Mouse (Mus musculus) limb, embryonic 15.5 days (tissue): ENCODE data around the gene Baz1b. TPM values are rescaled to one million over a fixed set of nuclear protein-coding genes. Genes with fewer than 3 reads are reported as not detected.
"Not testable (repeated sequence)": the region's sequence is repeated elsewhere in the genome, so short reads cannot be mapped to it uniquely, and the experiment has no call there.

ENCODE experiments used
- ATAC-seq: fragments of 200-750 bp; cut with Nextera tagmentation; 2 replicates; pipeline ENCODE4 v1.8.0; 2017; ENCODE audit warnings: low read depth, moderate TSS enrichment; ENCODE audit not compliant: insufficient number of reproducible peaks, low FRiP score, low TSS enrichment
- H3K27ac ChIP-seq: fragments of 300-500 bp; sonication (generic); 2 replicates; pipeline ENCODE4 v1.5.1; 2015; ENCODE audit warnings: moderate library complexity, mild to moderate bottlenecking, inconsistent platforms
- H3K27me3 ChIP-seq: fragments of 300-500 bp; sonication (generic); 2 replicates; pipeline ENCODE4 v1.6.1; 2015; ENCODE audit warnings: inconsistent platforms
- H3K36me3 ChIP-seq: fragments of 300-500 bp; sonication (generic); 2 replicates; pipeline ENCODE4 v1.6.1; 2015; ENCODE audit warnings: inconsistent platforms
- H3K4me1 ChIP-seq: fragments of 300-500 bp; sonication (generic); 2 replicates; pipeline ENCODE4 v1.6.1; 2015; ENCODE audit warnings: inconsistent platforms
- H3K4me2 ChIP-seq: fragments of 300-500 bp; sonication (generic); 2 replicates; pipeline ENCODE4 v1.6.1; 2015; ENCODE audit warnings: mild to moderate bottlenecking, inconsistent platforms
- H3K4me3 ChIP-seq: fragments of 300-500 bp; sonication (generic); 2 replicates; pipeline ENCODE4 v1.5.1; 2015; ENCODE audit warnings: mild to moderate bottlenecking, inconsistent platforms
- H3K9ac ChIP-seq: fragments of 300-500 bp; sonication (generic); 2 replicates; pipeline ENCODE4 v1.6.1; 2015; ENCODE audit warnings: inconsistent platforms
- H3K9me3 ChIP-seq: fragments of 300-500 bp; sonication (generic); 2 replicates; pipeline ENCODE4 v1.6.1; 2016; ENCODE audit warnings: inconsistent platforms
- whole genome bisulfite sequencing: fragments of 180-500 bp; shearing (Covaris S2); methylation state at CpG from one replicate; pipeline ENCODE4 v1.1.7; 2015; 5-methylcytosine and 5-hydroxymethylcytosine counted together
- polyA plus RNA-seq: library from polyadenylated mRNA; unstranded; fragments of >200 nt; fragmentation: Nextera tagmentation; extraction: Ambion mirVana; gene quantifications from 2 replicates; pipeline ENCODE4 v1.2.1, GENCODE M21; 2015

The Baz1b gene
- polyA plus RNA-seq, 1 experiment from 2014 or later, result 38.4 TPM

DNA sequence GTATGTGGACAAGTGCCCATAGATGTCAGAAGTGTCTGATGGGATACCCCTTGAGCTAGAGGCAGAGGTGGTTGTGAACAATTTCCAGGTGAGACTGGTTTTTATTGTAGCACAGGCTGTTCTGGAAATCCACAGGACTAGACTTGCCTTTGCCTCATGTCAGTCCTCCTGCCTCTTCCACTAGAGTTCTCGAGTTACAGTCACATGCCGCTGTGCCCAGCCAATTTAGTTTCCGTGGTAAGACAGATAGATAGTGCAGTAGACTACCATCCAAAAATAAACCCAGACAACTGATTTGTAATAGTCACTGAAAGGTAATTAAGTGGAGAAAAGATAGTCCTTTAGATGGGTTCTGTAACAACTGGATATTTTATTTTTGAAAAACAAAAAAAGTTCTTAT, 15.7 kb downstream of the Baz1b start:
- Histone ChIP-seq H3K4me2 (no peak overlapping the region), H3K27ac (no peak overlapping the region), H3K9ac (no peak overlapping the region), H3K4me1 (no peaks in the 10 kb centered on the region), H3K36me3 (peaks cover 65% of the 10 kb centered on the region), H3K4me3 (no peak overlapping the region), H3K9me3 (no peaks in the 10 kb centered on the region), H3K27me3 (no peaks in the 10 kb centered on the region)
- no peak for ATAC-seq
- 53% methylated on average over 3 of the region's 3 CpGs for WGBS

DNA sequence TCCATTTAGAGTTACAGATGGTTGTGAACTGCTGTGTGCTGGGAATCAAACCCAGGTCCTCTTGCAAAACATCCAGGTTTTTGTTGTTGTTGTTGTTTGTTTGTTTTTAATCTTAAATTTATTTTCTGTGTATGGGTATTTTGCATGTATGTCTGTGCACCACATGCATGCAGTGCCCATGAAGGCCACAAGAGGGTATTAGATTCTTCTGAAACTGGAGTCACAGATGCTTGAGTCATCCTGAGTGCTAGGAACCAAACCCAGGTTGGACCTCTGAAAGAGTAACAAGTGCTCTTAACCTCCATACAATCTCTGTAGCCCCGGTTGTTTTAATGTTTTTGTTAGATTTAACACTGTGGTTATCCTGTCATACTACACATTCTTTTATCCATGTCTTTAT, 21.1 kb downstream of the Baz1b start:
- H3K9me3 ChIP-seq, result no peaks in the 10 kb centered on the region
- ATAC-seq, result no peak
- WGBS, result 84% methylated on average over 1 of the region's 1 CpGs

DNA sequence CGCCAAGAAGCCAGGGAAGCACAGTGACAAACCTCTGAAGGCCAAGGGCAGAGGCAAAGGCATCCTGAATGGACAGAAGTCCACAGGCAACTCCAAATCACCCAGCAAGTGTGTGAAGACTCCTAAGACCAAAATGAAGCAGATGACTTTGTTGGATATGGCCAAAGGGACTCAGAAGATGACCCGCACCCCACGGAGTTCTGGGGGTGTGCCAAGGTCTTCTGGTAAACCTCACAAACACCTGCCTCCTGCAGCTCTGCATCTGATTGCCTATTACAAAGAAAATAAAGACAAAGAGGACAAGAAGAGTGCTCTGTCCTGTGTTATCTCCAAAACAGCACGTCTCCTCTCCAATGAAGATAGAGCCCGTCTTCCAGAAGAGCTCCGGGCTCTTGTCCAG, 29.8 kb downstream of the Baz1b start:
- H3K9me3 ChIP-seq, result no peaks in the 10 kb centered on the region
- ATAC-seq, result no peak
- H3K27me3 ChIP-seq, result no peaks in the 10 kb centered on the region
- peaks cover 91% of the 10 kb centered on the region for H3K36me3 ChIP-seq
- no peaks in the 10 kb centered on the region for H3K4me1 ChIP-seq
- WGBS, result 87% methylated on average over 6 of the region's 6 CpGs
- no peak overlapping the region for H3K27ac ChIP-seq
- no peak overlapping the region for H3K9ac ChIP-seq
- H3K4me3 ChIP-seq, result no peak overlapping the region
- no peak overlapping the region for H3K4me2 ChIP-seq

More for the DNA sequence above, 21.1 kb downstream of the Baz1b start:
- no peaks in the 10 kb centered on the region for H3K4me1 ChIP-seq
- H3K27ac ChIP-seq, result no peak overlapping the region
- peaks cover 76% of the 10 kb centered on the region for H3K36me3 ChIP-seq
- no peak overlapping the region for H3K4me3 ChIP-seq
- no peaks in the 10 kb centered on the region for H3K27me3 ChIP-seq
- no peak overlapping the region for H3K9ac ChIP-seq
- H3K4me2 ChIP-seq, result no peak overlapping the region

DNA sequence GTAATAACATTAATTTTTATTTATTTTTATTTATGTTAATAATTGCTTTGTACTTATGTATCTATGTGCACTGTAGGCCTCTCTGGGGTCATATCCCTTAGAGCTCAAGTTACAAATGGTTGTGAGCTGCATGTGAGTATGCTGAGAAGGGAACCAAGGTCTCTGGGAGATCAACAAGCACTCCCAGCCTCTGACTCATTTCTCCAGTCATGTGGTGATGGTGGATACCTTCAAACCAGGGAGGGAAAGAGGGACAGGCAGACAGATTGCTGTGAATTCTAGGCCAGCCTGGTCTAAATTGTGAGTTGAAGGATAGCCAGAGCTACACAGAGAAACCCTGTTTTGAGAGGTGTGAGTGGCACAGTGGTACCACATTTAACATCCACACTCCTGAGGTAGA, 33.9 kb downstream of the Baz1b start:
- no peaks in the 10 kb centered on the region for H3K27me3 ChIP-seq
- no peak overlapping the region for H3K4me2 ChIP-seq
- H3K4me1 ChIP-seq, result no peaks in the 10 kb centered on the region
- H3K27ac ChIP-seq, result no peak overlapping the region
- no peaks in the 10 kb centered on the region for H3K9me3 ChIP-seq
- no peak overlapping the region for H3K4me3 ChIP-seq
- ATAC-seq, result no peak
- H3K36me3 ChIP-seq, result peaks cover 87% of the 10 kb centered on the region
- H3K9ac ChIP-seq, result no peak overlapping the region

DNA sequence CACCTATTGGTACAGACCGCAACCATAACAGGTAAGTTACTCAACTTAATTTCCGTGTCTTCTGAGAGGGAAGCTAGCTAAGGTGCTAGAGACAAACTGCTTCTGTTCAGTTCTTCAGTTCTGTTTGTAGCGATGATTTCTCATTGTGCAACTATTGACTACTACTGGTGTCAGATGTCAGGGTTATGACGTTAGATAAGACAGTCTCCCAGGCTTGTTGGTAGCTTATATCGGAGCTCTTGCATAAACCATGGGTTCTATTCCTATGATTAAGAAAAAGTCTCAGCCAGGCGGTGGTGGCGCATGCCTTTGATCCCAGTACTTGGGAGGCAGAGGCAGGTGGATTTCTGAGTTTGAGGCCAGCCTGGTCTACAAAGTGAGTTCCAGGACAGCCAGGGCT, 35.0 kb downstream of the Baz1b start:
- no peaks in the 10 kb centered on the region for H3K27me3 ChIP-seq
- no peak overlapping the region for H3K9ac ChIP-seq
- H3K4me3 ChIP-seq, result no peak overlapping the region
- H3K36me3 ChIP-seq, result peaks cover 84% of the 10 kb centered on the region
- ATAC-seq, result no peak
- H3K9me3 ChIP-seq, result no peaks in the 10 kb centered on the region
- WGBS, result 92% methylated on average over 7 of the region's 7 CpGs
- H3K4me1 ChIP-seq, result no peaks in the 10 kb centered on the region
- no peak overlapping the region for H3K4me2 ChIP-seq
- H3K27ac ChIP-seq, result no peak overlapping the region

DNA sequence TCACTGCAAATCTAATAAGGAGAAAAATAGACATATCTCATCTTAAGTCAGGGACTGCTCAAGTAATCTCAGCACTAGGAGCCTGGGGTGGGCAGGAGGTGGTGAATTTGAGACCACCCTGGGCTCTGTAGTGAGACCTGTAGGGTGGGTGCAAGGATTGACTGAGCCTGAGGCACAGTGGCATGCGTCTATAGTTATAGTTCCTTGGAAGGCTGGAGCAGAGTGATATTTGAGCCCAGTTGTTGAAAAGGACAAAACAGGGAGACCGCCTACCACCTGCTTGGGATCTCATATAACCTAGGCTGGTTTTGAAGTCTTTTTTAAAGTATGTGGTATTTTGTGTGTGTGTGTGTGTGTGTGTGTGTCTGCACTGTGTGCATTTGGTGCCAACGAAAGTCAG, 37.1 kb downstream of the Baz1b start:
- no peak overlapping the region for H3K27ac ChIP-seq
- H3K4me2 ChIP-seq, result no peak overlapping the region
- no peak overlapping the region for H3K9ac ChIP-seq
- WGBS, result 82% methylated on average over 3 of the region's 3 CpGs
- no peak overlapping the region for H3K4me3 ChIP-seq
- no peaks in the 10 kb centered on the region for H3K27me3 ChIP-seq
- H3K4me1 ChIP-seq, result no peaks in the 10 kb centered on the region
- no peaks in the 10 kb centered on the region for H3K9me3 ChIP-seq
- H3K36me3 ChIP-seq, result peaks cover 82% of the 10 kb centered on the region
- ATAC-seq, result no peak

DNA sequence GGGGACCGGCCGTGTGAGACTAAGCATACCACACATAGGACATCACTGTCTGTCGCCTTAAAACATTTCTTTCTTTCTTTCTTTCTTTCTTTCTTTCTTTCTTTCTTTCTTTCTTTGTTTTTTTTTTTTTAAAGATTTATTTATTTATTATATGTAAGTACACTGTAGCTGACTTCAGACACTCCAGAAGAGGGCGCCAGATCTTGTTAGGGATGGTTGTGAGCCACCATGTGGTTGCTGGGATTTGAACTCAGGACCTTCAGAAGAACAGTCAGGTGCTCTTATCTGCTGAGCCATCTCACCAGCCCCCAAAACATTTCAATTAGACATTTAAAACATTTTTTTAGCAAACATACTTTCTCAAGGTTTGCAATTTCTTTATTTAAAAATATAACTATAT, 38.8 kb downstream of the Baz1b start:
- H3K9me3 ChIP-seq, H3K27ac ChIP-seq, H3K9ac ChIP-seq, H3K4me1 ChIP-seq, H3K4me2 ChIP-seq, H3K4me3 ChIP-seq, ATAC-seq, H3K27me3 ChIP-seq: not testable (repeated sequence)
- 89% methylated on average over 4 of the region's 4 CpGs for WGBS
- peaks cover 83% of the 10 kb centered on the region for H3K36me3 ChIP-seq

DNA sequence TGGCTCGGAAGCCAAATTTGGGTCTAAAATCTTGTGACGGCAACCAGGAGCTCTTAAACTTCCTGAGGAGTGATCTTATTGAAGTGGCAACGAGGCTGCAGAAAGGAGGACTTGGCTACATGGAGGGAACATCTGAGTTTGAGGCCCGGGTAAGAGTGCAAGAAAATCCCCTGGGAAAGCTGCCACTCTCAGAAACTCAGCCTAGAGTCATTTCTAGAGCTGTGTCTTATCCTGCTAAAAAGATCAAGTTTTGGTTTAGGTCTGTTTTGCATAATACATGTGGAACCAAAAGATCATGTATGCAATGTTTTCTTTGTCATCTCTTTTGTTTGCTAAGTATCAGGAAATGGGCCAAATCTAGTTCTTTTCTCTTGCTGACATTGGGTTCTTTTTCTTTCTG, 43.1 kb downstream of the Baz1b start:
- Histone ChIP-seq H3K4me1 (no peaks in the 10 kb centered on the region), H3K4me3 (no peak overlapping the region), H3K4me2 (no peak overlapping the region), H3K27ac (no peak overlapping the region), H3K27me3 (no peaks in the 10 kb centered on the region), H3K9me3 (no peaks in the 10 kb centered on the region), H3K36me3 (peaks cover 88% of the 10 kb centered on the region), H3K9ac (no peak overlapping the region)
- ATAC-seq, result no peak
- 85% methylated on average over 4 of the region's 4 CpGs for WGBS

DNA sequence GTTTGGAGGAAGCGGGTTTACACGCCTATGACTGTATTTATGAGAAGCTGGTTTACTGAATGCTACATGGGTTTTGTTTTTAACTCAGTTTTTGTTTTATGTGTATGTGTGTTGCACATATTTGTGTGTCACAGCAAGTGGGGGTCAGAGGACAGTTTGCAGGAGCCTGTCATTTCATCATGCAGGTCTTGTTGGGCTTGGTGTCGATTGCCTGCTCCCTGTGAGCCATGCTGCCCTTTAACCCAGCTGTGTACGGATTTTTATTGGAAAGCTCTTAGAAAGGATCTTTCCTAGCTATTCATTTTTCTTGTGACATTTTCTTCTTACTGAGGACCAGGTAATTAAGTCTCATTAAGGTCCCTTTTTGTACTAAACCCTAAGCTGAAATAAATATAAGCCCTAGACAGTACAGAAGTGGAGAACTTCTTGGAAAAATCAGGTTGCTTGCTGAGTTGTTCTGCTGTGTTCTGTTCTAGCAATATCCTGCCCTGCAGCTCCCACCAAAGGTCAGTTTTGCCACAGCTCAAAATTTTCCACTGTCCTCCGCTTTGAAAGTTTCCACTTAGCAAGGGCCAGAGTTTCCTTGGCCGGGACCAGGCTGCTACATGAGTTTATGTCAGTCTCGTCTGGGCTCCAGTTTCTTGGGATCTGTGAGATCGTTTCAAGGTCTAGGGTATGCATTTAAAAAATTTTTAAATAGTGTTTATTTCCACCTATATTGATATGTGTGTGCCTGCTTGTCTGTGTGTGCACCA, 46.3 kb downstream of the Baz1b start:
- WGBS, result 75% methylated on average over 8 of the region's 8 CpGs
- Histone ChIP-seq H3K4me2 (no peak overlapping the region), H3K4me1 (no peaks in the 10 kb centered on the region), H3K9me3 (no peaks in the 10 kb centered on the region), H3K9ac (no peak overlapping the region), H3K4me3 (no peak overlapping the region), H3K27me3 (no peaks in the 10 kb centered on the region), H3K36me3 (peaks cover 91% of the 10 kb centered on the region), H3K27ac (no peak overlapping the region)
- no peak for ATAC-seq

DNA sequence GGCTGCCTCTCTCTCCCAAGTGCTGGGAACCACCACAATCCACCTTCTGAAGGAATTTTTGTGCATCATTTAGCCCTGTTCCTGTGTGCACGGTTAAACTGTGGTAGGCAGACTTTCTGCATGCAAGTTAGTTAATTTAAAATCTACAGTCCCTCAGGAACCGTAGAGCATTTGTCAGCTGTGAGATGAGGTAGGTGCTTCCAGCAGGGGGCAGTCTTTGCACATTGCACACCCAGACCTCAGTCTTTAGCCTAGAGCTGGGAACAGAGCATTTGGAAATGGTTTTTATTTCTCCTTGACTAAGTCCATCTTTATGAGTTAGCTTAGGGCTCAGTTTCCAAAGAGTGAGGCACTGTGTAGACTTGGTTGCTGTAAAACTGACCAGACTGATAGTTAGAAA, 49.5 kb downstream of the Baz1b start:
- Histone ChIP-seq H3K9ac (no peak overlapping the region), H3K4me3 (no peak overlapping the region), H3K36me3 (peaks cover 93% of the 10 kb centered on the region), H3K27ac (no peak overlapping the region), H3K4me1 (no peaks in the 10 kb centered on the region), H3K27me3 (no peaks in the 10 kb centered on the region), H3K9me3 (no peaks in the 10 kb centered on the region), H3K4me2 (no peak overlapping the region)
- WGBS, result 29% methylated on average over 2 of the region's 2 CpGs
- ATAC-seq, result no peak

DNA sequence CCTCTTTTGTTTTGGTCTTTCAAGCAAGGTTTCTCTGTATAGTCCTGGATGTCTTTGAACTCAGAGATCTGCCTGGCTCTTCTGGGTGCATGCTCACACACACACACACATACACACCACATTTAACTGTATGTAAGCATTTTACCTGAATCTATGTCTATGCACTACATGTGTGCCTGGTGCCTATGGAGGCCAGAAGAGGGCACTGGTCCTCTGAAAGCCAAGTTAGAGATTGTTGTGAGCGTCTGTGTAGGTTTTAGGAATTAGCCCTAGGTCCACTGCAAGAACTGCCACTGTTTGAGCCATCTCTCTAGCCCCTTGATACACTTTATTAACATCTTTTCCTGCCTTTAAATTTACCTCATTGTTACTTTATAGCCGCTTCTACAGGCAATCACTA, 51.8 kb downstream of the Baz1b start:
- WGBS, result 82% methylated on average over 2 of the region's 2 CpGs
- Histone ChIP-seq H3K27me3 (no peaks in the 10 kb centered on the region), H3K27ac (no peak overlapping the region), H3K4me3 (no peak overlapping the region), H3K4me1 (no peaks in the 10 kb centered on the region), H3K9me3 (no peaks in the 10 kb centered on the region), H3K9ac (no peak overlapping the region), H3K4me2 (no peak overlapping the region), H3K36me3 (peaks cover 92% of the 10 kb centered on the region)
- ATAC-seq, result no peak

DNA sequence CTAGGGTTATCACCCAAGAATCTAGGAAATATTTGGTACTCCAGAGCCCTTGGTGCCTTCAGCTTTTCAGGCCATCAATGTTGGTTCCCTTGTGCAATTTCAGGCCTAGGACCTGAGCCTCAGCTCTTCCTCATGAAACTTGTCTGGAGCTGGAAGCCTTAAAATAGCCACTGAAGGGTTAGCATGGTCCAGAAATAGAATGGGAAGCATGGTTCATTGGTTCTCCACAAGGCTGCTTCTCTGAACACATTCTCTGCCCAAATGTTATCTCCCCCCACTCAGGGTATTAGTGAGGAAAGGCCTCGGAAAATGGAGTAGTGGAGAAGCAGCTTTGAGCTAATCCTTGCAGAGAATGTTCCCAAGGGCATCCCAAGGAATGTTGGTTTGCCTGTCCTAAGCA, 54.4 kb downstream of the Baz1b start:
- WGBS, result 65% methylated on average over 1 of the region's 1 CpGs
- no peak overlapping the region for H3K4me3 ChIP-seq
- H3K27me3 ChIP-seq, result no peaks in the 10 kb centered on the region
- H3K9me3 ChIP-seq, result no peaks in the 10 kb centered on the region
- no peak overlapping the region for H3K9ac ChIP-seq
- ATAC-seq, result no peak
- no peak overlapping the region for H3K4me2 ChIP-seq
- peaks cover 96% of the 10 kb centered on the region for H3K36me3 ChIP-seq
- H3K27ac ChIP-seq, result 0 out of 2 replicates have a peak overlapping the region, but pooled peaks have one; percentile 13
- H3K4me1 ChIP-seq, result peaks cover 14% of the 10 kb centered on the region

DNA sequence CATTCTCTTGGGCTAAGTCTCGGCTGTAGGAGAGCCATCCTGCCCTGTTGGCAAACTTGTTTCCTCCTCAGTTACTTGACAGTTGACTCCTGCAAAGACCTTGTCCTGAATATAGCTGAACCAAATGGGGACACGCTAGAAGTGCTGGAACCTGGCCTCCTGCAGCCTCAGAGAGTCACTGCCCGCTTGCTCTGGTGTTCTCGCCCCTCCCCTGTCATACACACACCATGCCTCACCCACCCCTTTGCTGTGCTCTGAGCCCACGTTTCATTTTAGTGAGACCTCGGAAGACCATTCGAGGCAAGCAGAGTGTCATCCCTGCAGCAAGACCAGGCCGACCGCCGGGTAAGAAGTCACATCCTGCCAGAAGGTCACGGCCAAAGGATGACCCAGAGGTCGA, 55.1 kb downstream of the Baz1b start:
- Histone ChIP-seq H3K4me3 (no peak overlapping the region), H3K4me2 (no peak overlapping the region), H3K9ac (no peak overlapping the region), H3K4me1 (peaks cover 14% of the 10 kb centered on the region), H3K9me3 (no peaks in the 10 kb centered on the region), H3K36me3 (peaks cover 94% of the 10 kb centered on the region), H3K27me3 (no peaks in the 10 kb centered on the region), H3K27ac (no peak overlapping the region)
- 88% methylated on average over 12 of the region's 12 CpGs for WGBS
- no peak for ATAC-seq
